Mouse (Mus musculus): Measurements from ENCODE around the gene Cblb.

Cblb gene

DNA sequence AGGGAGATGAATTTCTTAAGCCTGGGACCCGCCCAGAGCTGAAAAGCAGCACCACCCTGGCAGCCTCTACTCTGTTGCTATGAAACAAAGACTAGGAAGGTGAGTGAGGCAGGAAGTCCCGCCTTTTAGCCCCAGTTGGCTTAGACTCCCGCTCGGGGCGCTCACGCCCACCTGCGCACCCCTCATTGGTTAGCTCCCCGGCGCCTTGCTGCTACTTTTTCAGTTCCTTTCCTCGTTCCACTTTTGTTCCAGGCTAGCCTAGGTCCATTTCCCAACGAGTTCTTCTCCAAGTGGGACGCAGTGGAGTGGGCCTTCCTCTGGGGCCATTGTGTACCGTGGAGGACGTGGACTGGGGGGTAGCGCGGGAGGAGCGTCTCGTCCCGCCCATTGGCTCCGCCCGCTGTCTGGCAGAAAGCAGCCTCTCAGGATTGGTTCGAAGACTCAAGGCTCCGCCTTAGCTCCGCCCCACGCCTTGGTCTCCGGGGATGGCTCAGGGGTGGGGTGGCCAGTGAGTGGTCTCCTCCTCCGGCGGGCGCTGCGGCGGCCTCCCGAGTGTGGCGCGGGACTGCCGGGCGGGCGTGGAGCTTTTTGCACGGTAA lies at the start of gene Cblb:
Gene Cblb (plus strand): TSS at position 135 of the 599 bp plus-strand sequence.
- peak; percentile 97 for DNase-seq (ENCODE audit: low spot score)

- no peak for DNase-seq (ENCODE audit: low spot score)
These were observed 45.6 kb upstream of the Cblb start for GRCm38 (mm10) chr16:51985436-51985835.

DNA sequence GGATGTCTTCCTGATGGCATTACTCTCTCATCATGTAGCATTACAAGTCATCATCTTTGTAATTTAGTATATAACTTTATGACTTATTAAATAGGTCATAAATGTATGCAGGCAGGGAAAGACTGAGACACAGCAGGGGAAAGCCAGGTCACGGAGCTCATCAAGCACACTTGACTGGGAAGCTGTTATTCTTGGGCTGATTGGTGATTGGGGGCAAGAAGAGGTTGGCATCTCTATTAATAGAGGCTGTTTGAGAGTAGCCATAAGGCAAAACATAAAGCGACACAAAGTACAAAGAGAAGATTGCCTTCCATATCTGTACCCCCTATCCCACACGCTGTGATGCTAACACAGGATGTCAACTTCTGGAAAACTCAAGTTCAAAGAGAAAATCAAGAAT lies 44.8 kb upstream of the Cblb start:
- DNase-seq (ENCODE audit: low spot score) = no peak

- no peak for DNase-seq (ENCODE audit: low spot score)
These were observed 43.9 kb upstream of the Cblb start for GRCm38 (mm10) chr16:51987085-51987620.

DNA sequence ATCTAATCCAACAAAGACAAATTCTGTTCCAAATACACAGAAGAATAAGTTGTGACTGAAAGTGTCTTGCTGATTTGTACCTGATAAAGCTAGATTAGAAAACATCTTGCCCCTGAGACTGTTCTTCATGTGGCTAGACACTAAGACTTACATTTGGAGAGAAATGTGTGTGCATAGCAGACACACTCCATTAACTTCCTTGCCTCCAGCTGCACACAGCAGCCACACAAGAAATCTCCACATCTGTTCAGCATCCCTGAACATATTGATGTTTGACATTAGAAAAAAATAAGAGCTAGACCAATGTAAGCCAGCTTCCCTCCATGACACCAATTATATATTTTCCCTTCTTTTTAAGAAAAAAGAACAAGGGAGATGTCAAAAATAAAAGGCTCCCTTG lies 43.0 kb upstream of the Cblb start:
- no peak for DNase-seq (ENCODE audit: low spot score)

- peak; percentile 16 for DNase-seq (ENCODE audit: low spot score)
These were observed 41.8 kb upstream of the Cblb start for GRCm38 (mm10) chr16:51989259-51989658.

GRCm38 (mm10) chr16:52000043-52000442 lies 31.0 kb upstream of the Cblb start:
- DNase-seq (ENCODE audit: low spot score) = no peak

- no peak for DNase-seq (ENCODE audit: low spot score)
These were observed 30.2 kb upstream of the Cblb start for GRCm38 (mm10) chr16:52000801-52001200.

DNA sequence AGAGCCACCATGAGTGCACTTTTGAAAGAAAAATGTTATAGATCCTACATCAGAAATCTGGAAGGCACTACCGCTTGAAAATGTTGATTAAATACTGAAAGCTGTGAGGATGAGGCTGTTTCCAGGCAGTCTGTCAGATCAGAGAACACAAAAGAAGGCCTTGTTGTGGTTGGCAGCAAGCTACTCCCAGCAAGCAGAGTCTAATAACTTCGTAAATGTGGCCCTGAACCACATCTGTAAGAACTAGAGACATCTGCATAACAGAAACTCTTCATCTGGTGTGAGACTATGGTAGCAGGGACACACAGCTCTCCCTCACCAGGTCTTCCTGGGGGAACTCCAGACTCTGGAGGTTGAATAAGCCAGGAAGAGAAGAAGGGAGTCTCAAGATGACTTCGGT lies 24.0 kb upstream of the Cblb start:
- peak; percentile 75 for DNase-seq (ENCODE audit: low spot score)

DNA sequence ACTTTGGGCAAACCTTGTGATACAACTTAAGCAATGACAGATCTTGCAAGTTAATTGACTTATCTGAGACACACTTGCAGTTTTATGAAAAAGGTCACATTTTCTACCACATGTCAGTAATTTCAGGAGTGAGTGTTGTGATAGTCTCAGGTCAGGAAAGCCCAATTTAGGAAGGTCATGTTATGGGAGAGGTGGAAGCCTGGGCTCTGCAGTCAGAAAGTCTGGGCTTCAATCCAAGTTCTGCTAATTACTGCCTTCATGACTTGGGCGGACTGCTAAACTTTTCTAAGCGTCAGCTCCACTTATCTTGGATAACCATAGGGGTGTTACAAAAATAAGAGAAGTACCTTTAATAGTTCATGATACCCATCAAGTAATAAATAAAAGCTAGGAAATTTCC lies 22.6 kb upstream of the Cblb start:
- DNase-seq (ENCODE audit: low spot score) = no peak

DNA sequence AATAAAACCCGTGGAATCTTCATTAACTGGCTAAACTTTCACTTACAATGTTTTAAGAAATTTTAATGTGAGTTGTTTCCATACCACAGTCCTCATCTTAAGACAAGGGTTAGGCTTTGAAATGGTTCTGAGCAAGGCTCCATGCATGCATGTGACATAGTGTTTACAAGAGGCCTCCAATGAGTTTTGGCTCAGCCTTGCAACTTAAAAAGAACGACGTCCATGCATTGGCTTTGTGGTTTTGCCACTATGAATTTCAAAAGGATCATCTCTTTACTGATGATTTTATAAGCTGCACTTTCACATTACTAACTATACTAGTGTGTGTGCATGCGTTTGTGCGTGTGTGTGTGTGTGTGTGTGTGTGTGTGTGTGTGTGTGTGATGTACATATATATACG lies 21.6 kb upstream of the Cblb start:
- DNase-seq (ENCODE audit: low spot score) = peak; percentile 69

DNA sequence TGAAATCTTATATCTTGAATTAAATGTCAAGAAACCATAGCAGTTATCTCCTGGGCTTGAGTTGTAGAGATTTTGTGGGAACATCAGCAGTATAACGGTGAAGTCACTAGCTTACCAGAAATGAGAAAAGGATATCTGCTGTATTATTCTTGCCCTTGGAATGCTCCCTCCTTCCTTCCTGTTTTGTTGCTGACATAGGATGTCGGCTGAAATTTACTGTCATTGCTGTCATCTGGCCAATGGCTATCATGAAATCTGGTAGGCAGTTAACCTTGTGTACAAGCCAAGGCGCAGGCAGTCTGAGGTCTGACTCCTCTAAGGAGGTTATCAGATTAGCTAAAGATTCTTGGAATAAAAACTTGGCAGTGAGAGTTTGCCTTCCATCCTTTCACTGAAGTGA lies 18.0 kb upstream of the Cblb start:
- no peak for DNase-seq (ENCODE audit: low spot score)

DNA sequence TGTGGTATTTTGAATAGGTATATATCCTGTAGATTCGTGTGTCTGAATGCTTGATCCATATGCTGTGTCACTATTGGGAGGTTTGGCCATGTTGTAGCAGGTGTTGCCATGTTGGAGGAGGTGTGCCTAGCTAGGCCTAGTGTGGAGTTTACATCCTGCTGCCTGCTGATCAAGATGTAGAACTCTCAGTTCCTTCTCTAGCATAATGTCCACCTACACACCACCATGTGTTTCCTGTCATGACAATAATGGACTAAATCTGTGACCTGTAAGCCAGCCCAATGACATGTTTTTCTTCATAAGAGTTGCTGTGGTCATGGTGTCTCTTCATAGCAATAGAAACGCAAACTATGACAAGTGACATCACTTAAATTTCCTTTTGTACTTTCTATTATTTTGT lies 17.2 kb upstream of the Cblb start:
- DNase-seq (ENCODE audit: low spot score) = no peak

DNA sequence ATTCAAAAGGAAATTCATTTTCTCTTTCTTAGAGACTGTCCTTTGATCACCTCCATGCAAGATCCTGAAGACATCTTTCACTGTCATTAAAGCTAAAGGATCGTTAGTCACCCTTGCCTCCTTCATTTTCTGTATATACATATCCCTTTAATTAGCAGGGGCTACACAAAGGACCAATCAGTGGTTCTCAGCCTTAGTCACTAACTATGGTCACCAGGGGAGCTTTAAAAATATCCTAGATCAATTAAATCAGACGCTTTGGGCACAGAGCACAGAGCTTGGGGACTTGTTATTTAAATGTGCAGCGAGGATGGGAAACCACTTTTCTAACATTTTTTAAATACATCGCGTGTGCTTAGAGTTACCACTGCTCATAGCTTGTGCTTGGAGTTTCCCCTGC lies 7.6 kb upstream of the Cblb start:
- DNase-seq (ENCODE audit: low spot score) = no peak

- no peak for DNase-seq (ENCODE audit: low spot score)
These were observed 3.7 kb upstream of the Cblb start for GRCm38 (mm10) chr16:52027326-52027725.

DNA sequence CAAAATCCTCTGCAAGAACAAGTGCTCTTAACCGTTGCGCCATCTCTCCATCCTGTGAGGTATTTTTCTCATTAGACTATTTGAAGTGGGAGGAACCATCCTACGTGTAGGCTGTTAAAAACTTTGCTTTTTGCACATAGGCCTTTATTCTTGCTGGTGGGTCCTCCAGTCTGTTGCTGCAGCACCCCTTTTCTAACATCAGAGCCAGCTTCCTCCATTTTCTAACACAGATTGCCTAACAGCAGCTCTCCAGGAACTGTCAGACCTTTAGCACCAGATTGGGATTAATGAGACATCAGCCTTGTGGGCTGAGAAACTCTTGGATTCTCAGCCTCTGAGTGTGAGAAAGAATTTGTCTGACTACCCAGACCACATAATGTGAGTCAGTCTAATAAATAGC lies 2.0 kb upstream of the Cblb start:
- DNase-seq (ENCODE audit: low spot score) = no peak

- DNase-seq (ENCODE audit: low spot score) = peak; percentile 55
These were observed 757 bp downstream of the Cblb start for GRCm38 (mm10) chr16:52031712-52032251.

DNA sequence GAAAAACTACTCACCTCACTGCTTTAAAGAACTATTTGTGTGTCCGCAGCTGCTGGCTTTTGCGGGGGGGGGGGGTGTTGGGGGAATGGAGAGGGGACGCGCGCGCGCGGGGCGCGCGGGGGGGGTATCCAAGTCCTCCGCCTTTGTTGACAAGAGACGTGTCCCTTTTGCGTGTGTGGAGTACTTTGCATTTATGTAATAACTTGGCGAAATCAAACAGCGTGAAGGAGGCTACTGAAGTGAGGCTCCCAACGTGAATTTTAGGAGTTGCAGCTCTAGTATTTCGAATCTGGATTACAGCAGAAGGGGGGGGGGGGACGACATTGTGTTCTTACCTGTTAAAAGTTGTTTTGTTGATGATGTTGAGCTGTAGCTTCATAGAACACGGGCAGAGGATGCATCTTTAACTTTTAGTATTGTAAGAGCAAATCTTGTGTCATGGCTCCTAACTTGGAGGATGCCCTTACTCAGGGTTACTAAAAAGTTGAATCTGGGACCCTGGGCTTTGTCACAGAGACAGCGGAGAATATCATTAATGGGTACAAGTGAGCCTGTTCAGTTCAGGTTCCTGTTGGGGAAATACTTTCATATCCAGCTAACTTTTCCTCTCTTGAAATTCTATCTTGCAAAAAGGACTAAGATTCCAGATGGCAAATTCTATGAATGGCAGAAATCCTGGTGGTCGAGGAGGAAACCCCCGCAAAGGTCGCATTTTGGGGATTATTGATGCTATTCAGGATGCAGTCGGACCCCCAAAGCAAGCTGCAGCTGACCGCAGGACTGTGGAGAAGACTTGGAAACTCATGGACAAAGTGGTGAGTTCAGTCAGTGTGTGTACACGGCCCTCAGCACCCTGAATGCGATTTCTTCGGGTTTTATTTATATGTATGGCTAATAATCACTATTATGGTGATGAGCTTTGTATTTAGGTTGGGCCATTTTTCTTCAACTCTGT lies 1.6 kb downstream of the Cblb start:
- peak; percentile 35 for DNase-seq (ENCODE audit: low spot score)

DNA sequence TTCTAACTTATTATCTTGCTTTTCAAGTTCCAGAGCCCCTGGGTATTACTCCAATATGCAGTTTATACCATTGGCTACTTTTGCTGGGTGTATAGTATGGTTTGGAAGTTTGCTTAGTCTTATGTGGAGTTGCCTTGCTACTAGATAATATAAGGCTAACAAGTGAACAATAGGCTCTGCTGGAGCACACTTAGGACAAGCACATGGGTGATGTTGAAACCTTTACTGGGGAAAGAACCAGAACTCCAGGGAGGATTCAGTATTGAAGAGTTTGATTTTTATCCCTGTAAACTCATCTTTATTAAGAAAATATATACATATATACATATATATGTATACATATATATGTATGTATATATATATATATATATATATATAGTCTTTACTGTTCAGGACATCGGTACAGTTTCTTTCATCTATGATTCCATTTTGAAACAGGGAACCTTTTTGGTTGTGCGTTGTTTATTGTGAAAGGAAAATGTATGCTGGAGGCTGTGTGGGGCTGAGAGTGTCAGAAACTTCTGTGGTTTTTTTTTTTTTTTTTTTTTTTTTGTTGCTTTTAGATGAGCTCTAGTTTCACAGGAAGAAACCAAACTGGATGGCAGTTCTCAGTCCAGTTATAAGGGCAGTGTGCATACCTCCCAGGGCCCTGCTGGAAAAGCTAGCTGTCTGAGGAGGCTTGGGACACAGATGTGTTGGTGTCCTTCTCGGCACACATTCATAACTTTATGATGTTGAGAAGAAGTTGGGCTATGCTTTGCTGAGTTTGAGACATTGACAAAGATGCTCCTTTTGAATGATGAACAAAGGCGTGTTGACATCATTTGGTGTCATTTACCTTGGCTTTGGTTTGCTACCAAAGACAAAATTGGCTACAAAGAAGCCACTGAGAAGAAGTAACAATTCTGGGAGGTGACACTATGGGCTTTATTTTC lies 2.6 kb downstream of the Cblb start:
- DNase-seq (ENCODE audit: low spot score) = peak; percentile 20

DNA sequence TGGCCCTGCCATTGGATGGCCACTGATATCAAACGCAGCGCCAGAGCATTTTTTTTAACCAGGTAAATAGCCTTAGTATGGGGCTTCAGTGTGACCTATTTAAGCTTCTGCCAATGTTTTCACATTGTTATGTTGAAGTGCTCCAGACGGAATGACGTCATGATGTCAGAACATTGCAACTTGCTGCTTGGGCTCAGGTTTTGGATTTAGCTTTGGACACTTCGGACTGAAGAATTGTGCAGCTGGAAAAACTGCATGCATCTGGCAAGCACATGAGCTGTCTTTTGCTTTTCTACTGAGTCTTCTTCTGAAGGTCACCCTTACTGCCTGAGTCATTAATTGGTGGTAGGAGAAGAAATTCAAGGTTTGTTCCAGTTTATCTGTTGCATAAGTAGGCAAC lies 3.3 kb downstream of the Cblb start:
- no peak for DNase-seq (ENCODE audit: low spot score)

DNA sequence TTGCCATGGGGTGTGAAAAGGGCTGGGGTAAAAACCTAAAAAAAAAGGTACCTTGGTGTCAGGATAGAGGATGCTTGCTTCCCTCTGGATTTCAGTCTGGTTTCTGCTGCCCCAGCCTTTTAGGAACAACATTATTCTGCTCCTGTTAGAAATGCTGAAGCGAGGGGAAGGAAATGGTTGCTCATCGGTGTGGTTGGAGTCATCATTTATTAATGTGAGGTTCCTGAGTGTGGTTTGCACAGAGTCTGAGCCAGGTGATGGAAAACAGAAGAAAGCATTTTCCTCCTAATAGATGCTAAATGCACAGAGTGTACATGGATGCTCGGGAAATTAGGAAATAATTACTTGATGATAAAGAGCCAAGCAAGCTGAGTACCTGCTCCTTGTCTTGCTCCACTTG lies 5.3 kb downstream of the Cblb start:
- DNase-seq (ENCODE audit: low spot score) = no peak

- DNase-seq (ENCODE audit: low spot score) = peak; percentile 41
These were observed 7.3 kb downstream of the Cblb start for GRCm38 (mm10) chr16:52038283-52038682.

Measured in T-cell, adult 2 months (primary cell).